Mouse (Mus musculus) heart, embryonic 10.5 days (tissue): ENCODE measurements around the gene Tspan13. TPM values are rescaled to one million over a fixed set of nuclear protein-coding genes. Genes with fewer than 3 reads are reported as not detected.

Experiments
- DNase-seq: peaks from one replicate; pipeline ENCODE4 v3.0.0-alpha.2; 2017; ENCODE audit warnings: low spot score
- H3K27ac ChIP-seq: fragments of 300-500 bp; sonication (generic); 2 replicates; pipeline ENCODE4 v1.5.1; 2016; ENCODE audit warnings: mild to moderate bottlenecking
- H3K27me3 ChIP-seq: fragments of 300-500 bp; sonication (generic); 2 replicates; pipeline ENCODE4 v1.6.1; 2016; ENCODE audit warnings: mild to moderate bottlenecking; ENCODE audit not compliant: poor library complexity, insufficient read depth, severe bottlenecking
- H3K36me3 ChIP-seq: fragments of 300-500 bp; sonication (generic); 2 replicates; pipeline ENCODE4 v1.6.1; 2016; ENCODE audit warnings: mild to moderate bottlenecking, moderate library complexity
- H3K4me1 ChIP-seq: fragments of 300-500 bp; sonication (generic); 2 replicates; pipeline ENCODE4 v1.6.1; 2016; ENCODE audit warnings: mild to moderate bottlenecking
- H3K4me3 ChIP-seq: fragments of 300-500 bp; sonication (generic); 2 replicates; pipeline ENCODE4 v1.5.1; 2016; ENCODE audit warnings: mild to moderate bottlenecking, moderate library complexity
- H3K9me3 ChIP-seq: fragments of 300-500 bp; sonication (generic); 2 replicates; pipeline ENCODE4 v1.6.1; 2016; ENCODE audit warnings: mild to moderate bottlenecking, moderate library complexity
- WGBS: fragments of 180-500 bp; shearing (Covaris S2); methylation state at CpG from one replicate; pipeline ENCODE4 v1.1.7; 2016; 5-methylcytosine and 5-hydroxymethylcytosine counted together
- polyA plus RNA-seq: library from polyadenylated mRNA; unstranded; fragments of >200 nt; fragmentation: Nextera tagmentation; extraction: Ambion mirVana; gene quantifications from 2 replicates; pipeline ENCODE4 v1.2.1, GENCODE M21; 2016

Tspan13 gene
- polyA plus RNA-seq, 1 experiment from 2014 or later, result 75.8 TPM

GRCm38 (mm10) chr12:36046196-36046595, 3.9 kb upstream of the Tspan13 start:
- 17% methylated on average over 5 of the region's 5 CpGs for WGBS
- no peak for DNase-seq
- Histone ChIP-seq H3K4me3 (no peak overlapping the region), H3K9me3 (no peaks in the 10 kb centered on the region), H3K27ac (no peak overlapping the region), H3K27me3 (no peaks in the 10 kb centered on the region), H3K4me1 (peaks cover 8% of the 10 kb centered on the region), H3K36me3 (no peaks in the 10 kb centered on the region)

- Histone ChIP-seq H3K9me3 (no peaks in the 10 kb centered on the region), H3K4me3 (no peak overlapping the region), H3K36me3 (no peaks in the 10 kb centered on the region), H3K27me3 (no peaks in the 10 kb centered on the region), H3K4me1 (peaks cover 18% of the 10 kb centered on the region), H3K27ac (no peak overlapping the region)
- WGBS, result 84% methylated on average over 2 of the region's 2 CpGs
- DNase-seq, result no peak
These were observed 2.4 kb upstream of the Tspan13 start for GRCm38 (mm10) chr12:36044691-36045090.

- Histone ChIP-seq H3K27me3 (no peaks in the 10 kb centered on the region), H3K36me3 (no peaks in the 10 kb centered on the region), H3K27ac (peak overlapping the region; percentile 94), H3K4me3 (peak overlapping the region; percentile 95), H3K4me1 (peaks cover 20% of the 10 kb centered on the region), H3K9me3 (no peaks in the 10 kb centered on the region)
- WGBS, result under 1% methylated on average over 50 of the region's 50 CpGs
- peak; percentile 77 for DNase-seq
These were observed 475 bp downstream of the Tspan13 start for GRCm38 (mm10) chr12:36041703-36042347.

GRCm38 (mm10) chr12:36041281-36041589, 1.1 kb downstream of the Tspan13 start:
- H3K36me3 ChIP-seq, result no peaks in the 10 kb centered on the region
- no peaks in the 10 kb centered on the region for H3K27me3 ChIP-seq
- H3K4me1 ChIP-seq, result peaks cover 16% of the 10 kb centered on the region
- WGBS, result 37% methylated on average over 4 of the region's 4 CpGs
- no peak for DNase-seq
- H3K9me3 ChIP-seq, result no peaks in the 10 kb centered on the region
- peak overlapping the region; percentile 95 for H3K4me3 ChIP-seq
- H3K27ac ChIP-seq, result no peak overlapping the region

- Histone ChIP-seq H3K27ac (no peak overlapping the region), H3K4me3 (peak overlapping the region; percentile 95)
- WGBS, result 62% methylated on average over 10 of the region's 10 CpGs
These were observed 1.6 kb downstream of the Tspan13 start for GRCm38 (mm10) chr12:36040571-36041280.

GRCm38 (mm10) chr12:36039541-36040084, 2.7 kb downstream of the Tspan13 start:
- no peak overlapping the region for H3K27ac ChIP-seq
- 65% methylated on average over 9 of the region's 9 CpGs for WGBS
- H3K4me3 ChIP-seq, result no peak overlapping the region

More at GRCm38 (mm10) chr12:36040571-36041280, 1.6 kb downstream of the Tspan13 start:
- no peak for DNase-seq
- no peaks in the 10 kb centered on the region for H3K9me3 ChIP-seq
- H3K27me3 ChIP-seq, result no peaks in the 10 kb centered on the region
- H3K4me1 ChIP-seq, result peaks cover 12% of the 10 kb centered on the region
- H3K36me3 ChIP-seq, result no peaks in the 10 kb centered on the region

GRCm38 (mm10) chr12:36036776-36037175, 5.5 kb downstream of the Tspan13 start:
- no peaks in the 10 kb centered on the region for H3K36me3 ChIP-seq
- WGBS, result 77% methylated on average over 10 of the region's 10 CpGs
- H3K4me1 ChIP-seq, result peaks cover 12% of the 10 kb centered on the region
- H3K27ac ChIP-seq, result no peak overlapping the region
- no peak overlapping the region for H3K4me3 ChIP-seq
- no peaks in the 10 kb centered on the region for H3K27me3 ChIP-seq
- no peak for DNase-seq
- H3K9me3 ChIP-seq, result no peaks in the 10 kb centered on the region

More at GRCm38 (mm10) chr12:36039541-36040084, 2.7 kb downstream of the Tspan13 start:
- H3K9me3 ChIP-seq, result no peaks in the 10 kb centered on the region
- no peaks in the 10 kb centered on the region for H3K27me3 ChIP-seq
- H3K36me3 ChIP-seq, result no peaks in the 10 kb centered on the region
- no peak for DNase-seq
- H3K4me1 ChIP-seq, result peaks cover 12% of the 10 kb centered on the region

- DNase-seq, result no peak
- Histone ChIP-seq H3K9me3 (no peaks in the 10 kb centered on the region), H3K27ac (no peak overlapping the region), H3K4me3 (no peak overlapping the region), H3K4me1 (peaks cover 11% of the 10 kb centered on the region), H3K36me3 (no peaks in the 10 kb centered on the region), H3K27me3 (no peaks in the 10 kb centered on the region)
- 96% methylated on average over 7 of the region's 7 CpGs for WGBS
These were observed 6.2 kb downstream of the Tspan13 start for GRCm38 (mm10) chr12:36036121-36036520.

GRCm38 (mm10) chr12:36035501-36035900, 6.8 kb downstream of the Tspan13 start:
- DNase-seq, result no peak
- WGBS, result 92% methylated on average over 6 of the region's 6 CpGs
- no peak overlapping the region for H3K4me3 ChIP-seq
- H3K9me3 ChIP-seq, result no peaks in the 10 kb centered on the region
- peaks cover 5% of the 10 kb centered on the region; the same call in 1 of the 2 replicates for H3K4me1 ChIP-seq
- no peaks in the 10 kb centered on the region for H3K27me3 ChIP-seq
- H3K36me3 ChIP-seq, result no peaks in the 10 kb centered on the region
- H3K27ac ChIP-seq, result no peak overlapping the region

- Histone ChIP-seq H3K27ac (no peak overlapping the region), H3K27me3 (no peaks in the 10 kb centered on the region), H3K4me1 (peaks cover 5% of the 10 kb centered on the region; the same call in 1 of the 2 replicates), H3K9me3 (no peaks in the 10 kb centered on the region), H3K4me3 (no peak overlapping the region), H3K36me3 (no peaks in the 10 kb centered on the region)
- DNase-seq, result no peak
- WGBS, result 71% methylated on average over 4 of the region's 4 CpGs
These were observed 9.9 kb downstream of the Tspan13 start for GRCm38 (mm10) chr12:36032419-36032818.

- Histone ChIP-seq H3K27ac (no peak overlapping the region), H3K4me3 (no peak overlapping the region), H3K9me3 (no peaks in the 10 kb centered on the region), H3K4me1 (peaks cover 5% of the 10 kb centered on the region; the same call in 1 of the 2 replicates), H3K27me3 (no peaks in the 10 kb centered on the region), H3K36me3 (no peaks in the 10 kb centered on the region)
- DNase-seq, result no peak
- 88% methylated on average over 12 of the region's 12 CpGs for WGBS
These were observed 11.5 kb downstream of the Tspan13 start for GRCm38 (mm10) chr12:36030660-36031363.

GRCm38 (mm10) chr12:36029687-36030086, 12.6 kb downstream of the Tspan13 start:
- WGBS, result 57% methylated on average over 5 of the region's 6 CpGs
- Histone ChIP-seq H3K9me3 (no peaks in the 10 kb centered on the region), H3K4me1 (peaks cover 5% of the 10 kb centered on the region; the same call in 1 of the 2 replicates), H3K4me3 (no peak overlapping the region), H3K27me3 (no peaks in the 10 kb centered on the region), H3K36me3 (no peaks in the 10 kb centered on the region), H3K27ac (no peak overlapping the region)
- DNase-seq, result no peak
